Mouse (Mus musculus) mouse embryonic stem cell (cell line): ENCODE measurements around the gene Rpl3.

ENCODE experiments used
- in situ Hi-C, 2 experiments: fragments of 300-500 bp; cut with MboI; formaldehyde crosslinking; loops; 1 replicate in 1 of 2; 3 replicates in 1 of 2; pipeline ENCODE4 v1.14.3; 2019 to 2020; ENCODE audit warnings: low sequenced_read_pairs in 2 of 2, low pct_unique_long_range_greater_than_20kb in 1 of 2, mixed read lengths in 1 of 2; ENCODE audit not compliant: unreplicated experiment in 1 of 2

Rpl3 gene

GRCm38 (mm10) chr15:80076338-80077136, 15.1 kb downstream of the Rpl3 start:
- in situ Hi-C loops, result no loop called here

DNA sequence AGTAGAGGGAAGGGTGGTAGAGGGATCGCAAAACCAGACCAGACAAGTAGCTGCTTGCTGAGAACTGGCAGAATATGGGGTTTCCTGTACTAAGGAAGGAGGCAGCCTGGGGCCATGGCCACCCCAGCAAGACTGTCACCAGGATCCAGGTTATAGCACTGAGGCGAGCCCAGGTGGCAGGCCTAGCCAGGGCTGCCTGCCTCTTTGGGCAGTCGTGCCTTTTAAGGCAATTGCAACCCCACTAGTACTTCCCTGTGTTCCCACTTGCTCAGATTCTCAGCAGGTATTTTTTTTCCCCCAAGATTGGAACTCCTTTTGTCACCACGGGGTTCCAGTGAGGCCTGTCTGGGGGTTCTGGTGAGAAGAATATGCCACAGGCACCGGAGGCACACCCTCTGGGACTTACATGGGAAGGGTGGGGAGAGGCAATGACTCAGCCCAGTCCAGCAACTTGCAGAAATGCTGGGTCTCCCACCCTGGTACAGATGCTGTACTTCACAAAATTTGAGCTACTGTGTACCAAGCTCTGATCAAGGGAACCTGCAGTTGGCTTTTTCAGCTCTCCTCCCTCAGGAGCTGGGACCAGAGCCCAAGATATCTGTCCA, 15.8 kb downstream of the Rpl3 start:
- in situ Hi-C loops, result no loop called here

DNA sequence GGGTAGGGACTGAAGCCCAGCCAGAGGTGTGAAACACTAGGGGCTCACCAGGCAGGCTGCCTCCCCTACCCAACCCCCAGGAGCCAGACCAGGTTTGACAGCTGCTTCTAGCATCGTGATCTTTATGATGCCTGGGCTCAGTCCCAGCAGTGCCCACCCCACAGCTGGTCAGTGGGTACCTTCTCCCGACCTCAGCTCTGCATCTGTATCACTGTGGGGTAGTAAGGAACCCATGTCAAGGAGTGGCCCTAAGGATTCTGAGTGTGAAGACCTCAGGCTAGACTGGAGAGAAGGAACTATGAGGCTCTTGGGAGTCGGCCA, 16.3 kb downstream of the Rpl3 start:
- in situ Hi-C loops, result no loop called here

DNA sequence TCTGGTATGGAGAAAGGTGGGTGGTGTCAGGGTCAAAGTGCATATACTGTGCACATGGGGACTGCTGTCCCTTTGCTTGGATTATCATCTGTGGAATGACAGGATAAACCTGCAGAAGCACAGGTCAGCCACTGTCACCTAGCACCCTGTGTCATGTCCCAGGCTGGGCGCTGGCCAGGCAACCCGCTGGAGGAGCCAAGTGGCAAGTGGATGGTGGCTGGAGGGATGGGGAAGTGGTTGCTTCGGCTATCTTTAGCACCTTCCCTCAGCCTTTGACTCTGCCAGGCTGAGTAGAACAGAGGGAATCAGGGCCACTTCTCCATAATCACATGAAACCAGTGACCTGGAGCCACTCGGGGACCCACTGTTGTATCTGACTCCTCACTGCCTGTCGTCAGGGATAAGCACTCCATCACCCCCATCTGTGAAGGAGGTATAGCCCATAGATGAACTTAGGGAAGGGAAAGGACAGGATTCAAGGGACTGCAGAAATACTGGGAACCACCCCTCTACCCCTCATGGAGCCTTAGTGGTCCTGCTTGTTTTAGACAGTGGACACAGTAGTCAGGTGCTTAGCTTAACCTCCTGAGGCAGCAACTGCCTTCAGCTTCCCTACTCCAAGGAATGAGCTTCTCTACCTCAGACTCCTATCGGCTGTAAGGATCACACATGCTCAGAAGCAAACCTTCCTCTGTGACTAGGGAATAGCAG, 16.9 kb downstream of the Rpl3 start:
- in situ Hi-C loops, result loop anchor here (25.0 kb wide), 2 partner anchors 288 to 313 kb away; partner anchors contain the start of gene Dnal4 (in 1 of the 2)

GRCm38 (mm10) chr15:80073256-80073621, 18.4 kb downstream of the Rpl3 start:
- in situ Hi-C loops, result loop anchor here (25.0 kb wide), 2 partner anchors 286 to 311 kb away; partner anchors contain the start of gene Dnal4 (in 1 of the 2)

GRCm38 (mm10) chr15:80072579-80073255, 19.0 kb downstream of the Rpl3 start:
- in situ Hi-C loops, result loop anchor here (25.0 kb wide), 2 partner anchors 285 to 310 kb away; partner anchors contain the start of gene Dnal4 (in 1 of the 2)

DNA sequence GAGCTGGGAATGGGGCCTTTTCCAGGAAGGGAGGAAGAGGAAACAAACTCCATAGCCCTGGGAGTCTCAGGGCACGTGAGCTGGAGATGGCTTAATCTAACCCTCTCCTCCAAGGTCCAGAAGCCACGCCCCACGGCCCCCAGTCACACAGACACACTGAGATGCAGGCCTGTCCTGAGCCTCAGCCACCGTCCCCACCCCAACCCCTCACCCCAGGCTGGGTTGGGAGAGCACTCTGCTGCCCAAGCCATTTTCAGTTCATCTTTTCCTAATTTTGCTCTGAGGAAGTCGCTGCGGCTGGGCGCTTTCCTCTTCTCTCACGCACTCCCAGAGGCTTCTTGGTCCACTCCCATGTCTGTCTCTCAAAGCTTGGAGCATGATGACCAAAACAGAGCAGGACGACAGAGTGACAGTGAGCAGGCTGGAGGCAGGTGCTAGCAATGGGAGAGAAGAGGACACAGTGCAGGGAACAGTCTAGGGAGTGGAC, 19.7 kb downstream of the Rpl3 start:
- in situ Hi-C loops, result loop anchor here (25.0 kb wide), 2 partner anchors 285 to 310 kb away; partner anchors contain the start of gene Dnal4 (in 1 of the 2)

DNA sequence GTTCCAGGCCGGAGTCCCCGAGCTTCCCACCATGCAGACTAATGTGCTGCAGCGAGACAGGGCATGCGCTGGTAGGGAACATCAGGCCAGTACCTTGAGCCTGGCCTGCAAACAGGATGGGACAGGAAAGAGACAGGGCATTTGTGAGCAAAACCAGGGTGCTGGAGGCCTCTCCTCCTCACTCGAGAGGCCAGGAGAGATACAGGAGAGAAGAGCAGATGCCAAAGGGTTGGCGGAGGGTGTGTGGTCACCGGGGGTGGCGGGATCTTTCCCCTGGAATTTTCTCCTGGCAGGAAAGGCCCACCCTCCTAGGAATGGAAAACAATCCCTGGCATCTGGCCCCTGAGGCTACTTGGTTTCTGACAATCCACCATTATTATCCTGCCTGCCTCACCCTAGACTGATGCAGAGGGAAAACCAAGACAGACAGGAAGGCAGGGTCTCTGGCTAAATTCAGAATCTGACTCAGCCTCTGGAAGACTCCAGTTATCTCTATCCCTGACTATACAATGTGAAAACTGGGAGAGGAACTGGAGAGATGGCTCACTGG, 21.5 kb downstream of the Rpl3 start:
- in situ Hi-C loops, result loop anchor here (25.0 kb wide), 2 partner anchors 283 to 308 kb away; partner anchors contain the start of gene Dnal4 (in 1 of the 2)

DNA sequence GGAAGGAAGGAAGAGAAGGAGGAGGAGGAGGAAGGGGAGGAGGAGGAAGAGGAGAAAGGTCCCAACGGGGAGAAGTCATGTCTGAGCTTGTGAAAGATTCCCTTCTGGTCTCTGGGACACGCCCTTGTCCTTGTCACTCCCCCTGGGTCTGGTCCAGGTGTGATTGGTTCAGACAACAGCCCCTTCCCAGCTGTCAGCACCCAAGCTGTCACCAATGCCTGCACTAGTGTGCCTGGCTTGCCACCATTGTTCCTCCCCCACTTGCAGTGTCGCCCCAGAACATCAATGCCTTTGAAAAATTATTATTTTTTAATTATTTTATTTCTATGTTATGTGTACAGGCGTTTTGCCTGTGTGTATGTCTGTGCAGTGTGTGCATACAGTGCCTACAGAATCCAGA, 22.5 kb downstream of the Rpl3 start:
- in situ Hi-C loops, result loop anchor here (10.0 to 25.0 kb wide), 3 partner anchors 124 to 307 kb away; partner anchors contain the start of gene Dnal4 (in 1 of the 2)

DNA sequence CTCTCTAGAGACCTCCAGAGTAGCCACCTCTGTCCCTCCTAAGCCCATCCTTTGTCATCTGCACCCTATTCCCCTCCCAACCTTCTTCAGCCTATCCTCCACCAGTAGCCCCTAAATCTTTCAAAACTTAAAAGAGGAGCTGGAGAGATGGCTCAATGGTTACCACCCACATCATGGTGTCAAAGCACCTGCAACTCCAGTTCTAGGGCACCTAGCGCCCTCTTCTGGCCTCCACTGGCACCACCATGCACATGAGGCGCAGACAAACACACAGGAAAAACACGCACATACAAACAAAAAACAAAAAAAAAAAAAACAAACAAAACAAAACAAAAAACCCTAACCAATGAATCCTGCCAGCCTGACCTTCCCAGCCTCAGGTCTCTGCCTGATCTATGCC, 25.1 kb downstream of the Rpl3 start:
- in situ Hi-C loops, result loop anchor here (10.0 to 25.0 kb wide), 3 partner anchors 122 to 304 kb away; partner anchors contain the start of gene Dnal4 (in 1 of the 2)

DNA sequence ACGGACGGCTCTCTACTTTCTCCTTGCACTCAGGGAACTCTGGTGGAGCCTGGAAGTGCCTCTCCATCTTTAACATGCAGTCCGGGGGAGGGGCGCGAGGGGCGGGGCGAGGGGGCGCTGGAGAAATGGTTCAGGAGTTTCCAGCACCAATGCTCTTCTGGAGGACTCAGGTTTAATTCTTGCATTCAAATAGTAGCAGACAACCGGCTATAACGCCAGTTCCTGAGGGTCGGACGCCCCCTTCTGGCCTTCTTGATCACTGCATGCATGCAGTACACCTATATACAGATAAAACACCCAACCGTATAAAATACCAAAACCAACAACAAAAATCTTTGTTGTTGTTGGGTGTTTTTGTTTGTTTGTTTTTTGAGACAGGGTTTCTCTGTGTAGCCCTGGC, 26.3 kb downstream of the Rpl3 start:
- in situ Hi-C loops, result loop anchor here (10.0 to 25.0 kb wide), 3 partner anchors 121 to 303 kb away; partner anchors contain the start of gene Dnal4 (in 1 of the 2)

DNA sequence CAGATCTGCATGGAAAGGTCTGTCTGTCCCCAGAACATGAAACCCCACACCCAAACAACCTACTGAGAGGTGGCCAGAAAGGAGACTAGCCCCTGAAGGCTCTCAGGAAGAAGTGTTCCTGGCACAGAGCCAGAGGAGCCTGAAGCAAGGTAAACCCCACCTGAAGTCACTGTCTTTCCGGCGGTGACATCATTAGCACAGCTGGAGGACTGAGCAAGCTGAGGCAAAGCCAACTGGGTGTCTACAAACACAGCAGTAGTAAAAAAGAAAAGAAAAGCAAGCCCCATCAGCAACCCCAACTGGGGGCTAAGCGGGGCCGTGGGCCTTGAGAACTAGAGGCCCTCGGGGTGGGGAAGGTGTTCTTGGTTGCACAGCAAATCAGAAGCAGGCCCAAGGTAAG, 26.7 kb downstream of the Rpl3 start:
- in situ Hi-C loops, result loop anchor here (5.0 to 25.0 kb wide), 4 partner anchors 120 to 303 kb away; partner anchors contain the start of gene Dnal4 (in 1 of the 2)

DNA sequence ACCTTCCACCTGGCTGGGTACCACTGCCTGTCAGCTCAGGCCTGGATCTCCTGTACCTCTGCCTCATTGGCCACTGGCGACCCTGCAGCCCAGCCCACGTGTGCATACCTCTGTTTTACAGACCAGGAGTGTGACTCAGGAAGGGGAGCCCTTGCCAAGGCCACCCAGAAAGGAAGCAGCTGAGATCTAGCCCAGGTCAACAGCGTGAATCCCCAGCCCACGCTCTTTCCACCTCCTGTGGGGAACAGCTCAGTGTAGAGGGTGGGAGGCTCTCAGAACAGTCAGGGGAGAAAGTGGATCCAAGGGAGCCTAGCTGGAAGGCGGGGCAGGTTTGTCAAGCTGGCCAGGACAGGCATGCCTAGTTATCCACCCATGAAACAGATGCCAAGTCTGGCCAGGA, 28.8 kb downstream of the Rpl3 start:
- in situ Hi-C loops, result loop anchor here (5.0 to 25.0 kb wide), 4 partner anchors 118 to 301 kb away; partner anchors contain the start of gene Dnal4 (in 1 of the 2)

DNA sequence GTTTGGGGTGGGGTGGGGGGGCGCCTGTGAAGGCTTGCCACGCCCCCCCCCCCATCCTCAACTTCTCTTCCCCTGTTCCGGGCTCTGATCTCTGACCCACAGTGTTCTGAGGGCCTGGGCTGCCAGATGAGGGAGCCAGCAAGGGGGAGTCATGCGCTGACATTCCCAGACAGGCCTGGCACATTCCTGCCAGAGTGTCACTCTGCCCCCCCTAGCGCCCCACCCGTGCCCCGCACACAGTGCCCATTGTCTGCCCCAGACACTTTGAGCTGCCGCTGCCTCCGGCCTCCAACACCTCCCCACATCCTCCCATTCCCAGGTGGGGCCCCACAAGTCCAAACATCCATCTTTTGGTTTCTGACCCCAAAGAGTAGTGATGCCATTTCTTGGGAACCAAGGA, 29.3 kb downstream of the Rpl3 start:
- in situ Hi-C loops, result loop anchor here (5.0 to 25.0 kb wide), 4 partner anchors 118 to 300 kb away; partner anchors contain the start of gene Dnal4 (in 1 of the 2)

DNA sequence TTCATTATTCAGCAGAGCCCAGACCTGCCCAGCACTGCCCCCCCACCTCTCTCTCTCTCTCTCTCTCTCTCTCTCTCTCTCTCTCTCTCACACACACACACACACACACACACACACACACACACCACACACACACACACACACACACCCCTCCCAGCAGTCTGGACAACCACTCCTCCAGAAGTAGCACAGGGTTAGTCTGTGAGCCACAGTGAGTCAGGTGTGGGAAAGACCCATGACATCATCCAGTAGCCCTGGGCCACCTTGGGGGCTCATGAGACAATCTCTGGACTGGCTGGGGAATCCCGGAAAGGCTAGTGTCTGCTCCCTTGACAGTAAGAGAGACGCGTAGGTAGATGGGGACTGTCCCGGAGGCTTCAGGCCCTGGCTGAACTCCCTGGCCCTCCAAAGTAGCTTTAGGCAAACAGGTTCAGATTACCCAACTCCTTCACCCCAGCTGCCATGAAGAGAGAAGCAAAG, 30.6 kb downstream of the Rpl3 start:
- in situ Hi-C loops, result loop anchor here (5.0 to 25.0 kb wide), 4 partner anchors 116 to 299 kb away; partner anchors contain the start of gene Dnal4 (in 1 of the 2)

GRCm38 (mm10) chr15:80060356-80061070, 31.2 kb downstream of the Rpl3 start:
- in situ Hi-C loops, result loop anchor here (5.0 to 25.0 kb wide), 4 partner anchors 116 to 298 kb away; partner anchors contain the start of gene Dnal4 (in 1 of the 2)

GRCm38 (mm10) chr15:80059606-80060005, 32.1 kb downstream of the Rpl3 start:
- in situ Hi-C loops, result loop anchor here (5.0 to 25.0 kb wide), 4 partner anchors 115 to 297 kb away; partner anchors contain the start of gene Dnal4 (in 1 of the 2)
